Mouse (Mus musculus) lung, adult 2 months (tissue): ENCODE results near the gene Adam30.

Source experiments
- CTCF ChIP-seq: fragments of 200-500 bp; IDR thresholded peaks from 2 replicates; pipeline ENCODE4 v1.5.1; 2011; ENCODE audit warnings: mild to moderate bottlenecking, low read length, control low read depth; ENCODE audit not compliant: insufficient read depth
- POLR2A ChIP-seq: fragments of 200-500 bp; IDR thresholded peaks from 2 replicates; pipeline ENCODE4 v1.6.1; 2011; ENCODE audit warnings: low read depth, mild to moderate bottlenecking, control low read depth, low read length, borderline replicate concordance; ENCODE audit errors: extremely low read depth

- no peak for TF ChIP-seq POLR2A
- TF ChIP-seq CTCF, result no peak
Measured at GRCm38 (mm10) chr3:98128716-98129115, 31.7 kb upstream of the Adam30 start.
